Mouse (Mus musculus): ENCODE data around the gene Rad21l. TPM values are rescaled to one million over a fixed set of nuclear protein-coding genes. Genes with fewer than 3 reads are reported as not detected.

Rad21l gene
- polyA plus RNA-seq, 1 experiment from 2014 or later: not detected

Other genes with a start within 250 kb of the Rad21l start
- gene 4921509C19Rik, start 192.4 kb downstream of the Rad21l start, polyA plus RNA-seq (2014; fragmentation: Nextera tagmentation; extraction: Ambion mirVana): not detected in 2 replicates
- 184 TPM in 2 replicates for gene Nsfl1c, start 174.4 kb downstream of the Rad21l start, polyA plus RNA-seq (2014; fragmentation: Nextera tagmentation; extraction: Ambion mirVana)
- 859 and 898 TPM in 2 replicates for gene Fkbp1a, start 126.0 kb downstream of the Rad21l start, polyA plus RNA-seq (2014; fragmentation: Nextera tagmentation; extraction: Ambion mirVana)
- 0.70 and 1.3 TPM in 2 replicates for gene Sdcbp2, start 95.9 kb downstream of the Rad21l start, polyA plus RNA-seq (2014; fragmentation: Nextera tagmentation; extraction: Ambion mirVana)
- 0.30 and 0.75 TPM in 2 replicates for gene Snph, start 35.9 kb downstream of the Rad21l start, polyA plus RNA-seq (2014; fragmentation: Nextera tagmentation; extraction: Ambion mirVana)
- gene Tmem74b, start 33.5 kb upstream of the Rad21l start, polyA plus RNA-seq (2014; fragmentation: Nextera tagmentation; extraction: Ambion mirVana): 1.4 and 2.7 TPM in 2 replicates
- 30.7 and 33.6 TPM in 2 replicates for gene Psmf1, start 75.7 kb upstream of the Rad21l start, polyA plus RNA-seq (2014; fragmentation: Nextera tagmentation; extraction: Ambion mirVana)
- 0.10 and 0.24 TPM in 2 replicates for gene Rspo4, start 174.4 kb upstream of the Rad21l start, polyA plus RNA-seq (2014; fragmentation: Nextera tagmentation; extraction: Ambion mirVana)
- gene Angpt4, start 242.7 kb upstream of the Rad21l start, polyA plus RNA-seq (2014; fragmentation: Nextera tagmentation; extraction: Ambion mirVana): 0.21 and 0.30 TPM in 2 replicates